Mouse (Mus musculus) midbrain, embryonic 14.5 days (tissue): Measurements from ENCODE around the gene Rpl13a. TPM values are rescaled to one million over a fixed set of nuclear protein-coding genes. Genes with fewer than 3 reads are reported as not detected.

Experiments used
- ATAC-seq: fragments of 200-750 bp; cut with Nextera tagmentation; 2 replicates; pipeline ENCODE4 v1.8.0; 2017; ENCODE audit warnings: moderate number of reproducible peaks, moderate library complexity; ENCODE audit not compliant: low FRiP score, low TSS enrichment
- DNase-seq: peaks from one replicate; pipeline ENCODE4 v3.0.0-alpha.2; 2015
- H3K27ac ChIP-seq: fragments of 300-500 bp; sonication (generic); replicated peaks from 2 replicates; pipeline ENCODE4 v1.5.1; 2014; ENCODE audit warnings: mild to moderate bottlenecking, low read depth, low read length, moderate library complexity
- H3K27me3 ChIP-seq: fragments of 300-500 bp; sonication (generic); 2 replicates; pipeline ENCODE4 v1.6.1; 2014; ENCODE audit warnings: low read length, control low read depth, mixed read lengths; ENCODE audit not compliant: control insufficient read depth, insufficient read depth
- H3K36me3 ChIP-seq: fragments of 300-500 bp; sonication (generic); 2 replicates; pipeline ENCODE4 v1.6.1; 2014; ENCODE audit warnings: low read length, control low read depth; ENCODE audit not compliant: control insufficient read depth, insufficient read depth
- H3K4me1 ChIP-seq: fragments of 300-500 bp; sonication (generic); 2 replicates; pipeline ENCODE4 v1.6.1; 2014; ENCODE audit warnings: mild to moderate bottlenecking, antibody characterized with exemption, low read length, control low read depth; ENCODE audit not compliant: control insufficient read depth, insufficient read depth
- H3K4me2 ChIP-seq: fragments of 300-500 bp; sonication (generic); 2 replicates; pipeline ENCODE4 v1.6.1; 2014; ENCODE audit warnings: mild to moderate bottlenecking, low read length, moderate library complexity
- H3K4me3 ChIP-seq: fragments of 300-500 bp; sonication (generic); replicated peaks from 2 replicates; pipeline ENCODE4 v1.5.1; 2014; ENCODE audit warnings: low read depth, low read length
- H3K9ac ChIP-seq: fragments of 300-500 bp; sonication (generic); replicated peaks from 2 replicates; pipeline ENCODE4 v1.6.1; 2014; ENCODE audit warnings: mild to moderate bottlenecking, low read length, moderate library complexity
- H3K9me3 ChIP-seq: fragments of 300-500 bp; sonication (generic); 2 replicates; pipeline ENCODE4 v1.6.1; 2016; ENCODE audit warnings: low read length, control low read depth, mixed read lengths; ENCODE audit not compliant: control insufficient read depth
- WGBS: fragments of 180-500 bp; shearing (Covaris S2); extraction: QIAGEN DNeasy Blood & Tissue Kit; methylation state at CpG from one replicate; pipeline ENCODE4 v1.1.7; 2014; 5-methylcytosine and 5-hydroxymethylcytosine counted together
- polyA plus RNA-seq: library from polyadenylated mRNA; unstranded; fragments of >200 nt; fragmentation: Nextera tagmentation; extraction: Ambion mirVana; gene quantifications from 2 replicates; pipeline ENCODE4 v1.2.1, GENCODE M21; 2014

Rpl13a gene
- polyA plus RNA-seq, 1 experiment from 2014 or later = 846 TPM

DNA sequence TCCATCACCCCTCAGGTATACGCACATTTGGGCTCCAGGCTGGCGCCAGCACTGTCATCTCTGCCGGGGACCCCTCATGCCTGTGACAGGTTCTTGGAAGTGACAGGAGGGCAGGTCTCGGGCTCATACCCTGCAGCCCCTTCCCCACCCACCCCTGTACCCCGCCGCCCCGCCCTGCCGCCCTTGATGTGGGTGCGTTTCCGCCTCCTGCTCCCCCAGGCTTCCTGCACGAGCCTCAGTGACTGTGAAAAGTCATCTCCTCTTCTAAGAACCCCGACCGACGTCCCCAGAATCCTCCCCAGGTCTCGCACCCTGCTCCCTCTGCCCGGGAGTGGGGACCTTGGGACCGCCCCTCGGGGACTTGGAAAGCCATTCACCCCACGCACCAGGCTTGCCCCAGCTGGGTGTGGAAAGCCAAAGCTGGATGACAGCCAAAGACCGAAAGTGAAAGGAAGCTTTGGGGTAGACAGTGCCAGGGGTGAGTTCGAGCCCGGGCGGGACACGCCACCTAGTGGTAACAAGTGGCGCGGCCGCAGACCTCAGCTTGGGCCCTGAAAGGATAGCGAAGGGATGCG lies 7.5 kb upstream of the Rpl13a start, which contains the start of the genes Gm45713 and Flt3l:
Gene Gm45713, minus strand, starts transcription at position 239 of the 575 bp plus-strand sequence.
Gene Flt3l, minus strand, starts transcription at position 440 of the 575 bp plus-strand sequence.
- ATAC-seq = peak; percentile 80
- H3K27ac ChIP-seq = no peak within 1 kb of the TSS
- H3K4me3 ChIP-seq = peak within 1 kb of the TSS; percentile 36
- H3K4me2 ChIP-seq = peak within 1 kb of the TSS; percentile 59
- no peaks in the 10 kb centered on the region for H3K9me3 ChIP-seq
- no peaks in the 10 kb centered on the region for H3K36me3 ChIP-seq
- WGBS = 6% methylated on average over 29 of the region's 29 CpGs
- H3K4me1 ChIP-seq = no peaks in the 10 kb centered on the region
- peaks cover 16% of the 10 kb centered on the region; the same call in 1 of the 2 replicates for H3K27me3 ChIP-seq
- peak; percentile 90 for DNase-seq
- peak within 1 kb of the TSS; percentile 40 for H3K9ac ChIP-seq

DNA sequence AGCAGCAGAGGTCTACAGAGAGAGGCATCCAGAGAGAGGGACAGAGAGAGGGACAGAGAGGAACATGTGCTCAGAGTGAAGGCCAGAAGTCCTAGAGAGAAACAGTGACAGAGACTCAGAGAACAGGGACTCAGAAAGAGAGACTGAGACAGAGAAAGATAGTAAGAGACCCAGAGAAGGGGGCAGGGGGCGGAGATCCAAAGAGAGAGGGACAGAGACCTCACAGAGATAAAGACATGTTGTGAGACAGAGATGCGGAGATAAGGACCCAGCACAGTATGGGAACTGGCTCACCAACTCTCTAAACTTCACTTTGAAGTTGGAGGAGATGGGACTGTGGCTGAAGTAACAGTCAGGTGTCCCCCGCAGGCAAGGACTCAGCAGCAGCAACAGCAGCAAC lies 6.8 kb upstream of the Rpl13a start:
- H3K9ac ChIP-seq = no peak overlapping the region
- DNase-seq = no peak
- WGBS = 87% methylated on average over 3 of the region's 3 CpGs
- H3K4me2 ChIP-seq = peak overlapping the region; percentile 59; the same call in 1 of the 2 replicates
- H3K4me1 ChIP-seq = no peaks in the 10 kb centered on the region
- no peak overlapping the region for H3K27ac ChIP-seq
- peak overlapping the region; percentile 36; the same call in 1 of the 2 replicates for H3K4me3 ChIP-seq
- no peak for ATAC-seq
- H3K27me3 ChIP-seq = peaks cover 16% of the 10 kb centered on the region; the same call in 1 of the 2 replicates
- no peaks in the 10 kb centered on the region for H3K36me3 ChIP-seq
- H3K9me3 ChIP-seq = no peaks in the 10 kb centered on the region

DNA sequence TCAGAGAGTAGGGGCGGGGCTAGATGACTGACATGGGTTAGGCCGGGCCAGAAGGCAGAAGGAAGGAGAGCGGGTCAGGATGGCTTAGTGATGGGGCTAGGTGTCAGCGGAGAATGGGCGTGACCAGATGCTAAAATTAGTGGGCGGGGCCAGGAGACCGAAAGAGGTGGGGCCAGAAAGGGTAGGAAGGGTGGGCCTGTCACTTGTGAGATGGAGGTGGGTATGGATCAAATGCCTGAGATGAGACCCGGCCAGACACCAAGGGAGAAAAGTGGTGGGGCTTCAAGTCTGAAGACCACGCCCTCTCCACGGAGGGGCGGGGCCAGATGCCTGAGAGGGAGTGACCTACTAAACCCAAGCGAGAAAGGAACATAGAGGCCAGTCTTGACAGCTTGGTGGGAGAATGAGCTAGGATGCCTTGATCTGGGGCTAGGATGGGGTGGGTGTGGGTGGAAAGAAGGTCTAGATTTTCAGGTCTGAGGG lies 6.0 kb upstream of the Rpl13a start:
- WGBS = 6% methylated on average over 12 of the region's 12 CpGs
- no peak overlapping the region for H3K4me2 ChIP-seq
- no peaks in the 10 kb centered on the region for H3K9me3 ChIP-seq
- no peaks in the 10 kb centered on the region for H3K36me3 ChIP-seq
- no peak for DNase-seq
- H3K9ac ChIP-seq = no peak overlapping the region
- H3K27me3 ChIP-seq = peaks cover 16% of the 10 kb centered on the region; the same call in 1 of the 2 replicates
- no peak for ATAC-seq
- H3K27ac ChIP-seq = no peak overlapping the region
- 0 out of 2 replicates have a peak, but pooled peaks cover 2% of the 10 kb centered on the region for H3K4me1 ChIP-seq
- H3K4me3 ChIP-seq = no peak overlapping the region

GRCm38 (mm10) chr7:45133446-45134159 lies 5.0 kb upstream of the Rpl13a start:
- 78% methylated on average over 8 of the region's 8 CpGs for WGBS
- Histone ChIP-seq H3K4me1 (peaks cover 2% of the 10 kb centered on the region; the same call in 1 of the 2 replicates), H3K27me3 (peaks cover 16% of the 10 kb centered on the region; the same call in 1 of the 2 replicates), H3K4me2 (no peak overlapping the region), H3K9me3 (no peaks in the 10 kb centered on the region), H3K27ac (no peak overlapping the region), H3K36me3 (no peaks in the 10 kb centered on the region), H3K4me3 (no peak overlapping the region), H3K9ac (no peak overlapping the region)
- no peak for ATAC-seq
- no peak for DNase-seq

DNA sequence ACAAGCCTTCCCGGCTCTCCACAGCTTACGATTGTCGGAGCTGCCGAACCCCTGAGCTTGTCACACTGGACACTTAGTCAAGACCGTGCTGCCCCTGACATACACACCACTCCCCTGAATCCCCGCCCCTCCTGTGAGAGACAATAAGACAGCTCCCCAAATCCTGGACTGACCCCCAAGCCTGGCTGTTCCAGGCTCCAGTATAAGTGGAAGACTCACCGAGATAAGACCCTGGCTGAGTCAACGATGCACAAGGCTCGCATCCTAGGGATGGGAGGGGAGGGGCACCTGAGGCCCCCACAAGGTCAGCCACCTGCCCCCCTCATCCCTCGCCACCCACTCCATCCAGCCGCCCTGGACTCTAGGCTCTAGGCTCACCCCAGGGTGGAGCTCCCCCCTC lies 3.3 kb upstream of the Rpl13a start:
- 73% methylated on average over 11 of the region's 11 CpGs for WGBS
- Histone ChIP-seq H3K4me1 (peaks cover 12% of the 10 kb centered on the region), H3K36me3 (peaks cover 8% of the 10 kb centered on the region), H3K4me2 (no peak overlapping the region), H3K27ac (no peak overlapping the region), H3K9me3 (no peaks in the 10 kb centered on the region), H3K9ac (no peak overlapping the region), H3K27me3 (peaks cover 16% of the 10 kb centered on the region; the same call in 1 of the 2 replicates), H3K4me3 (no peak overlapping the region)
- DNase-seq = no peak
- ATAC-seq = no peak

DNA sequence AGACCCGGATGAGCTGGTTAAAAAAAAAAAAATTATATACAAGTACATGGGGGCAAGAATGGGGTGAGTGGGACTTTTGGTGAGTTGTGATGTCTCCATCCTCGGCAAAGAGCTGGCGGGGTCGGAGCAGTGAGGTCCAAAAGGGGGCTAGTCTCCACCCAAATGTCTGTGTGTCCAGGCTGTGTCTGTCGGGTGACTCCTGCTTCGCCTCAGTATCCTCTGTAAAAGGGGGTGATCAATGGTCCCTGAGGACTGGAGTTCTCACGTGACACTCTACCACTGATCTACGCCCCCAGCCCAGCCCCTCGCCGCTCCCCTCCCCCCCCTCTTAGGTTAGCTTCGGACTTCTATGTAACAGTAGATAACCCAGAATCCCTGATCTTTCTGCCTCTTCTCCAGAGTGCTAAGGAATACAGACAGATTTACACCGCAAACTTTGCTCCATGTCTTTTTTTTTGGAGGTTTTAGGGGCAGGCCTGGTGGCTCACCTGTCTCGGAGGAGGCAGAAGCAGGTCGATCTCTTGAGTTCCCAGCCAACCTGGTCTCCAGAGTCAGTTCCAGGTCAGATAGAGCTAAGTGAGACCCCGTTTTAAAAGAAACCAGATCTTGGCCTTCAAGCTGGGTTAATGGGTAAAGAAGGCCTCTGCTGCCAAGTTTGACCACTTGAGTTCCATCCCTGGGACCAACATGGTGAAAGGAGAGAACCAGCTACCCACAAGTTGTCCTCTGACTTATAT lies 1.4 kb upstream of the Rpl13a start:
- WGBS = 55% methylated on average over 15 of the region's 15 CpGs
- DNase-seq = no peak

GRCm38 (mm10) chr7:45129318-45129717 lies 757 bp upstream of the Rpl13a start:
- no peak for DNase-seq
- ATAC-seq = no peak; the same call in 1 of the 2 replicates
- WGBS = under 1% methylated on average over 17 of the region's 17 CpGs
- no peaks in the 10 kb centered on the region for H3K9me3 ChIP-seq
- peaks cover 28% of the 10 kb centered on the region for H3K36me3 ChIP-seq
- peak overlapping the region; percentile 46 for H3K4me3 ChIP-seq
- 0 out of 2 replicates have a peak, but pooled peaks cover under 1% of the 10 kb centered on the region for H3K27me3 ChIP-seq
- H3K27ac ChIP-seq = peak overlapping the region; percentile 94
- peaks cover 13% of the 10 kb centered on the region for H3K4me1 ChIP-seq
- peak overlapping the region; percentile 69 for H3K4me2 ChIP-seq
- H3K9ac ChIP-seq = peak overlapping the region; percentile 62

More for the DNA sequence above, 1.4 kb upstream of the Rpl13a start:
- ATAC-seq = no peak
- peak overlapping the region; percentile 46 for H3K4me3 ChIP-seq
- H3K36me3 ChIP-seq = peaks cover 27% of the 10 kb centered on the region
- peaks cover 13% of the 10 kb centered on the region for H3K4me1 ChIP-seq
- peak overlapping the region; percentile 62; the same call in 1 of the 2 replicates for H3K9ac ChIP-seq
- H3K4me2 ChIP-seq = peak overlapping the region; percentile 69
- no peaks in the 10 kb centered on the region for H3K9me3 ChIP-seq
- peak overlapping the region; percentile 94; the same call in 1 of the 2 replicates for H3K27ac ChIP-seq
- H3K27me3 ChIP-seq = peaks cover 7% of the 10 kb centered on the region; the same call in 1 of the 2 replicates

- Histone ChIP-seq H3K4me1 (peaks cover 19% of the 10 kb centered on the region), H3K9me3 (no peaks in the 10 kb centered on the region), H3K4me2 (peak overlapping the region; percentile 98), H3K36me3 (peaks cover 33% of the 10 kb centered on the region), H3K27ac (peak overlapping the region; percentile 81), H3K9ac (peak overlapping the region; percentile 97), H3K27me3 (no peaks in the 10 kb centered on the region), H3K4me3 (peak overlapping the region; percentile 85)
- no peak for DNase-seq
- under 1% methylated on average over 6 of the region's 6 CpGs for WGBS
- no peak for ATAC-seq
Observed at GRCm38 (mm10) chr7:45127700-45128224, 799 bp downstream of the Rpl13a start.
